Mouse (Mus musculus) olfactory bulb, adult 2 months (tissue): ENCODE results near the gene Slc9a8.

Source experiments
- CTCF ChIP-seq: fragments of 200-500 bp; IDR thresholded peaks from 2 replicates; pipeline ENCODE4 v1.5.1; 2012; ENCODE audit warnings: low read depth, mild to moderate bottlenecking, low read length, moderate library complexity; ENCODE audit not compliant: insufficient read depth
- POLR2A ChIP-seq: fragments of 200-500 bp; IDR thresholded peaks from 2 replicates; pipeline ENCODE4 v1.6.1; 2012; ENCODE audit warnings: mild to moderate bottlenecking, low read depth, low read length, moderate library complexity; ENCODE audit not compliant: insufficient read depth

- TF ChIP-seq CTCF (no peak), POLR2A (no peak)
Observed at GRCm38 (mm10) chr2:167407296-167407929, 14.1 kb upstream of the Slc9a8 start.
